Mouse (Mus musculus): ENCODE data around the gene Olfr958.

Gene Olfr958

GRCm38 (mm10) chr9:39553946-39554345 is at the start of gene Olfr958:
Olfr958 (minus strand) TSS chr9:39554054.
- DNase-seq = no peak

DNA sequence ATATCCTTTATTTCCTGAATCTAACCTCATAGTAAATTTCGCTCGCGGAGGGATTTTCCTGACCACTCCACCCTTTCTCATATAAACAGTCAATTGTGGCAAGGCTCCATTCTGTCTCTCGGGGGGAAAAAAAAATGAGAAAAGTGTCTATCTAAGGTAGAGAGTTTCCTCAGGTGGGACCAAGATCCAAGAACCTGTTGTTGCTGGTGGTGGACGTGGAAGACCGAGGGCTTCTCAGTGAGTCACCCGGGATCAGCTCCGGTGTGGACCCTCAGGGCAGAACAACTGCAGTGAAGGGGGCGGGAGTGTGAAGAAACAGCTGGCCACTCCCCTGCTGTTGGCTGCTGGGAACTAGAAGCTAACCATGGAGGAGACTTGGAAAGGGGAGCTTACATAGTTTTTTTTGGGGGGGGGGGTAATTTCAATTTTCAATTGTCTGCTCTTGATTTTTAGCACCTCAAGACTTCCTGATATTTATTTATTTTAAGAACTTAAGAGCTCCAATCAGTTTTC is 49.5 kb upstream of the Olfr958 start:
- DNase-seq = no peak

DNA sequence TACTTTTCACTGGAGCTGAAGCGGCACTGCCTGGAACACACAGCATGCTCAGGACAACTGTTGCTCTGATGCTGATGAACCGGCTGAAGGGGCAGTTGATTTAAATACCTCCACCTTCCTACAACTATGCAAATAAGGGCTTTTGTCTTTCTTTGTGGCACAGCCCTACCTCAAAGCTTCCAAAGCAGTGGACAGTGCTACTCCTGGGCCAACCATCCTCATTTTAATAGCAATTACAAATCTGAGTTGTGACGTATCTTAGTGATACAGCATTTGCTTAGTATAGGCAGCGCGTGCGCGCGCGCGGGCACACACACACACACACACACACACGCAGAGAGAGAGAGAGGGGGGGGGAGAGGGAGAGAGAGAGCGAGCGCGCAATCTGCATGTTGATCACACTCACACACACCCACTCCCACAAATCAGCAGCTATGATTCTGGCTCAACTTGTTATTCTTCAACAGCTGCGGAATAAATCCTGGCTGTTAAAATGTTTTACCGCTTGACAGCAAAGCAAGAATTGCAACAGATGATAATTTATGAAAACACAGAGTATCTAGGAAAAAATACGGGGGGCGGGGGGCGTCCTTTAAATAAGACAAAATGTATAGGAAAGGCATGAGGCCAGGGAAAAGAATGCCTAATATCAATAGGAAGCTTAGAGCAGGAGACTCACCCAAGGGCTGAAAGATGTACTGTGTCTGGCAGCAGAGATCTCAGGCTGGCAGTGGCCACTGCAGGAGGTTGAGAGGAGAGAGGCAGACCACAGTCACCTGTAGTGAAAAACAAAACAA is 48.9 kb upstream of the Olfr958 start:
- DNase-seq = no peak

DNA sequence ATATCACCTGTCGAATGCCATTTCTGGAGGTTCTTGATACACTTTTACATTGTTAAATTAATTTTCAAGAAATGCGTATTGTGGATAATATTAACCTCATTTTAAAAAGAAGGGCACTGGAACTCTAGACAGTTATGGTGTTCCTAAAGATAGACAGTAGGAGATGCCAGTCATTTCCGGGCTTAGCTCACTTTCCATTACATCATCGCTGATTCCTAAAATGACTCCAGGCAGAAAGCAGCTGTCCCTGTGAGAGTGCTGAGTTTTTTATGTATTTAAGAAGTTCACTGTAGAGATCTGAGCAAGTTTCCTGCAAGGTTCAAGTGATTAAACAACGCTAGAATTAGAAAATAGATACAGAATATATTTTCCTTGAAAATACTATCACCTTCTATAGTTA is 23.2 kb upstream of the Olfr958 start:
- DNase-seq = no peak

DNA sequence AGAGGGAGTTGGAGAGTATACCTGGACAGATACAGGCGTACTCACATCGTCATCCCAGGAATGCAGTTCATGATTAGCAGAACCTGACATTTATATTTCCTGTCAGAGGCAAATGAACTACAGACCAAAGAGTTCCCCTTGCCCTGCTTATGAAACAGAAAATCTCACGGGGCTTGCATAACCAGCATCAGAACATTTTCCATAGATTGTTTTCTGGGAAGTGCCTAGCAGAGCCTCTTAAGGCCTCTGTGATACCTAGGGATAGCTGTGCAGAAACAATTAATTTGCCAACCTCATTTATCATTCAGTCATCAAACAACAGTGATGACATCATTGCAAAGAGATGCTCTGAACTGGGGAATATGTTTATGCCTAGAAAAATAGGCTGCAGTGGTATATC is 21.6 kb upstream of the Olfr958 start, which contains the start of gene Olfr959:
TSS of gene Olfr959 (minus strand) at position 101 of the 400 bp plus-strand sequence.
- DNase-seq = no peak

- no peak for DNase-seq
These were observed 4.4 kb upstream of the Olfr958 start for GRCm38 (mm10) chr9:39558349-39558647.

DNA sequence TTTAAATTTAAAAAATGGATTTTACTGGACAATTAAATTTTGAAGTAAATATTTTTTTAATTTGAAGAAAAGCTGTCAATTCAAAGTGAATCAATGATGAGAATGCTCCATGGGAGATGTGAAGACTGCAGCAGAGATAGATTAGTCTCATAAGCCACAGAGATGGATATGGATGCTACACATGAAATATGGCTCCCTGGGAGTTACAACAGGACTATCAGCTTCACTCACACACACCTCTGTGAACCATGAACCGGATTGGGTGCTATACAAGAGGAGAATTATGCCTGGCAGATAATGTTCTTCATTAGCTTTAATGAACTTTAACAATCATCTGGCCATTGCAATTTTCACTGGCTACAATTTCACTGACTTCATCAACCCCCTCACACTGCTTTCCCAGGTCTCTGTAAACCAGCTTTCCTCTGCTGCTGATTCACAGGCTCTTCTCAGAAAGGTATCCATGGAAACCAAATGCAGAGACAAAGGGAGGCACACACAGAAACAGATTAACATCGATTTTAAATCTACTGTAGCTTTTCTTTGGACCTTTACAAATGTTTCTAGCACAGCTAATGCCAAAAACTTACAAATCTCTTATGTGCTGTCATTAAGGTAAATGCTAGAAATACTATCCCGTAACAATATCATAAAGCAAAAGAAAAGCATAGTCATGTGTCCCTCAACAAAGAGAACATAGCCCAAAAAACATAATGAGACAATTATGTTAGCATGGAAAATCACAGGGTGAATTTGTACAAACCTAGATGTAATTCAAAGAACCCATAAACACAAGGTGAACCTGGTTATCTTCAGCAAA is 3.9 kb upstream of the Olfr958 start:
- DNase-seq = no peak

- DNase-seq = no peak
These were observed 3.0 kb downstream of the Olfr958 start for GRCm38 (mm10) chr9:39550806-39551205.

- DNase-seq = no peak
These were observed 30.1 kb downstream of the Olfr958 start for GRCm38 (mm10) chr9:39523616-39524285.

- no peak for DNase-seq
These were observed 35.3 kb downstream of the Olfr958 start for GRCm38 (mm10) chr9:39518595-39518994.

DNA sequence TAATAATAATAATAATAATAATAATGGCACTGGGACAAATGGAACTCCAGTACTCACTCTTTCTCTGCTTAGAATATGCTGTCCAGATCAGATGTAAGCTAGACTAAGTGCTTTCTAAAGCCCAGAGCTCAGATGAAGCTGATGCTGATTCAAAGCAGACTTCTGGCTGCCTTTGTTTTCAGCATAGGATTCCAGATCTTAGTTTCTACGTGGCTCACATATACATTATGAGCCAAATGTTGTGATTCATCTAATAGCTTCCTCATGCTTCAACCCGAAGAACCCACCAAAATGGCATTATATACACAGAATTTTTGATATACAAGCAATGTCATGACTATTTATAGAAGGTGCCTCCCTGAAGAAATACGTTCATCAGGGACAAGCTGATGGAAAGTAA is 38.3 kb downstream of the Olfr958 start, which contains the start of gene Olfr957:
TSS of gene Olfr957 (minus strand) at position 279 of the 400 bp plus-strand sequence.
- DNase-seq = no peak

- no peak for DNase-seq
These were observed 44.4 kb downstream of the Olfr958 start for GRCm38 (mm10) chr9:39509412-39509811.

GRCm38 (mm10) chr9:39508998-39509397 is 44.9 kb downstream of the Olfr958 start:
- peak; percentile 1 for DNase-seq
